Mouse (Mus musculus) cerebellum, adult 8-10 months (tissue): ENCODE data around the gene Tecpr1.

Source experiments
- DNase-seq: peaks from one replicate; pipeline ENCODE4 v3.0.0; 2022

The Tecpr1 gene

DNA sequence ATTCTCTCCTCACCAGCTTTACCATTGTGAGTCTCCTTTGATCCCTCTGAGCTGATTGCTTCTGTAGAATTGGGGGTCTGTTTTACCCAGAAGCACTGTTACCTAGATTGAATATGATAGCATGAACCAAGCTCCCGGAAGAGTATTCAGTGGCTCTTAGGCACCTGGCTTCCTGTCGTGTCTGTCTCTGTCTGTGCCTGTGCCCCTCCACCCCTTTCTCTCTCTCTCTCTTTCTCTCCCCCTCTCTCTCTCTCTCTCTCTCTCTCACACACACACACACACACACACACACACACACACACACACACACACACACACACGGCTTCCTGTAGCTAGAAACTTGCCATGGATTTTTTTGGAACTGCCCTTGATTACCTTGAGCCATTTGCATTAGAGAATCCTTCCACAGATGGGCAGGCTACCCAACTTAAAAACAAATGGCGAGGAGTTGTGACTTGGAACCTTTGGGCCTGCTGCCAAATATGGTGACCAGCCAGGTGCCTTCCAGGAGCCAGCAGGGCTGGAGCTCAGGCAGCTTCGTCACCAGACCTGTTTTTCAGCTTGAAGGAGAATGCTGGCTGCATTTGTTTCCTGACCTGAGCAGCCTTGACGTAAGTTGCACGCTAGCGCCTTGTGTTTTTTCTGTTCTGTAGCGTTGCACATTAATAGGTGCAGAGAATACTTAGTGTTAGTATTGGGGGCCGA is 60.5 kb downstream of the Tecpr1 start:
- peak; percentile 73 for DNase-seq

DNA sequence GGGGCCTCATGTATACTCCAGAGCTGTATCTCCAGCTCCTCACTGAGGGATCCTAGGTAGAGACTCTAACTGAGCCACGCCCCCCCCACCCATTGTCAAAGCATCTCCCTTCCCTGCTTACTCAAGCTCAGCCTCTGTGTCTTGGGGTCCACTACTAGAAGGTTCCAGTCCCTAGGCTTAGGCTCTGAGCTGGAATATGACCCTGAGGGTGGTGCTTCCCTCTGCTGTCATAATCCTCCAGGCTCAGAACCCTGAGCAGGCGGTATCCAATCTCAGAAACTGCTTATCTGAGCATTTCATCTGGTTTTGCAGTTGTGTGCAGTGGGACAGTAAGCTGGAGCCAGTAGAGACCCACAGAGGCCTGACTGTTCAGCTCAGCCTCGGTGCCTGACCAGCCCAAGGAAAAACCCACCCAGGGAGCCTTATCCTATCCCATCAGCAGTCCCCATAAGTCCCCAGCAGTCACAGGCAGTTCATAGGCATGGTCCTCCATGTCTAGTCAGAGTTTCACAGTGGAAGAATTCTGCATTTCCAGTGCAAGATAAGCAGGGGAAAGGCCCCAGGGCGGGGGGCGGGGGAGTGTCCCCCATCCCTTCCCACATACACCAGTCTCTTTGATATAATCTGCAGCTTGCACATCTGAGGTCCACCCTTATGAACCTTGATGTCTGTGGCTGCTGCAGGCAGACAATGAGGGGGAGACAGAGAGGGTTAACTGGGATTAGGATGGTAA is 61.2 kb downstream of the Tecpr1 start:
- DNase-seq, result no peak

DNA sequence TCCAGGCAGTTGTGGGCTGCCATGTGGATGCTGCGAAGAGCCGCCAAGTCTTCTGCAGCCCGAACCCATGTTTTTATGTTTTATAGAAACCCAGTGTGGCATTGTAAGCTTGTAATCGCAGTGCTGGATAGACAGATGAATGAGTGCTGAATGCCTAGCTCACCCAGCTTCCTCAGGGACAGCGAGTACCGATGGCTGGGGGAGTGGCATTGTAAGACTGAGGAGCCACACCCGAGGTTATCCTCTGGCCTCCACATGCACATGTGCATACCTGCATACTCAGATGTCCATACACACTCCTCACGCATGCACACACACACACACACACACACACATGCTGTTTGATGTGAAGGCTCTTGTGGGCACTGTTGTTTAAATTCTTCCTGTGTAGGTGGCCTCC is 64.3 kb downstream of the Tecpr1 start:
- no peak for DNase-seq

DNA sequence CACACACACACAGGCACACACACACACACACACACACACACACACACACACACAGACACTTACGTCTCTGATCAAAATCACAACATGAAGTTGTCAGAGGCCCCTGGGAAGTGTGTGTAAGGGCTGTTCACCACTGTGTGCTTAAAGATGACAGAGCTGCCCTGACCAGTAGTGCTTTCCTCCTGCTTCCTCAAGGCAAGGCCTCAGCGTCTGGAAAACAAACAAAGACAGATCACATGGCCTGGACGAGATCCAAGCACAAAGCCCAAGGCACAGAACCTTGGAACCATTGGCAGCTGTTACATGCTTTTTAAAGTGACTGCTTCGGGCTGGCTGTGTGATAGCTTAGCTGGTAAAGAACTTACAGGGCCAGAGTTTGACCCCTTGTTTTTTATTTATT is 64.8 kb downstream of the Tecpr1 start:
- peak; percentile 34 for DNase-seq

DNA sequence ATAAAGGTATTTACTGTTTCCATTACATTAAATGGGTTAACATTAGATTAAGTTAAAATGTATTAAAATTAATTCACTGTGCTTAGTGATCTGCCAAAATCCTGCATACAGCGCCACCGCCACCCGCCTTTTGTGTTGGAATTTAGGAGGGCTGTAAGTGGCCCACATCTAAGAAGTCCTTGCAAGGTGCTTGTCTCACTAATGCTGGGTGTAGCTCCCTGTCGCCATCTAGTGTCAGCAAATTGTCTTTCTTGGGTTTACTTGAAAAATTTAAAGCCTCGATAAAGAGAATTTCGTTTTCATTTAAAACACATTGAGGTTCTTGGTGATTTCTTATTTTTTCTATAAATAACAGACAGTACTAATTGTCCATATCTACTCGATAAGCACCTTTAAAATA is 68.9 kb downstream of the Tecpr1 start:
- peak; percentile 78 for DNase-seq

DNA sequence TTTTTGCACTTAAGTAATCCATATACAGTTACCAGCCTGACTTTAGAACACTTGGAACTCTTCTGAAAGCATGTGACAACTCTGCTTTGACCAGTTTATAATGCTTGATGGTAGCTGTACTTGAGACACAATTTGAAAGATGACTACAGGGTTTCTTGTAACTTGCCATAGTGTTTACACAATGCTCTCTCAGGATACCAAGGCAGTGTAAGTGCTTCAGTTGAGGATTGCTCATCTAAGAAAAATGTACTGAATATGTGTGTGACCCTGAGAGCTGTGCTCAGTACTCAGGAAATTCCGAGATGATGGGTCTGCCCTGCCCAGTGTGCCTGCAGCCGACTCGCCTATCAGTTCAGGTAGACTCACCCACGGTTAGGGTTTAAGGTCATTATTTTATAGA is 72.1 kb downstream of the Tecpr1 start:
- DNase-seq, result no peak

DNA sequence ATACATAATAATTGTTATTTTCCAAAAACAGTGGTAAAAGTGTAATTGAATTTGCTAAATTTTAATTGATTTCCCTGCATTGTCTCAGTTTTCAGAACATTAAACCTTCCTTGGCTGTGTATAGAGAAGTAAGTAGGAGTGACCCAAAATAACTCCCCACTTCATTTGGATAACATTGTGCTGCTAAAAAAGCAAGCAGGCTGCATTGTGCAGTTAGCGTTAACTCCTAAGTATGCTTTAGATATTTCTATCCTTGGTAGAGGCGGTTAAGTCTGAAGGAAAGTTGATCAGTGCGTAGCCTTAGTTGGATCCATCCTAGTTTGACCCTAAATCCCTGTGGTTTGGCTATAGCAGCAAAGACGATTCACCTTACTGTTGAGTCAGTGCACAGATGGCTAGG is 73.9 kb downstream of the Tecpr1 start:
- DNase-seq, result no peak

DNA sequence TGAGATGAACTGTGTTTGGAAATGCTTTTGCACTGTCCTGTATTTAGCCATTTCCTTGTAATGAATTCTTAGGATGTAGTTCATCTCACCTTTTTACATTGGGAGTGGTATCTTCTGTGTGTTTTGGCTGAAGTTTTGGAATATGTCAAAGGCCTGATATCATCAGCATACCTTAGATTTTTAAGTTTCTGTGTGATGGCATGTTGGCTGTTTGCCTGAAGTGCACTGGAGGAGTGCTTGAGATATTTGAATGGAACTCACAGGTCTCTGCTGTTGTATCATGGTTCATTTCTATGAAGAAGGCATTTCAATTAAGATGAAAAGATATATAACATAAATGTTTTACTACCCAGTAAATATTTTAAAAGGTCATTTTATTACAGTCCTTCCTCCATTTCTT is 76.5 kb downstream of the Tecpr1 start:
- no peak for DNase-seq
